Mouse (Mus musculus): ENCODE measurements around the gene Dnlz.

- no peak for TF ChIP-seq EP300 (IDR thresholded peaks at IDR 0.05; ENCODE audit: low read depth)
- TF ChIP-seq CTCF (IDR thresholded peaks at IDR 0.05; ENCODE audit: low read depth): no peak
These were observed 32.8 kb downstream of the Dnlz start for GRCm38 (mm10) chr2:26319109-26319508.

Data from liver, embryonic 14.5 days (tissue).